Mouse (Mus musculus): ENCODE measurements around the gene P4hb. TPM values are rescaled to one million over a fixed set of nuclear protein-coding genes. Genes with fewer than 3 reads are reported as not detected.

Gene P4hb
- polyA plus RNA-seq, 1 experiment from 2014 or later = 485 TPM

- H3K36me3 ChIP-seq (replicated peaks) = peaks cover 45% of the 10 kb centered on the region
- peak overlapping the region; percentile 19; the same call in 1 of the 2 replicates for H3K4me3 ChIP-seq
- WGBS = 90% methylated on average over 3 of the region's 3 CpGs
- no peak overlapping the region for H3K27ac ChIP-seq
- peaks cover 50% of the 10 kb centered on the region for H3K4me1 ChIP-seq
- no peak for DNase-seq (ENCODE audit: extremely low spot score, low spot score)
- no peaks in the 10 kb centered on the region for H3K9me3 ChIP-seq
- H3K27me3 ChIP-seq (ENCODE audit: poor library complexity, severe bottlenecking) = no peaks in the 10 kb centered on the region
Measured at GRCm38 (mm10) chr11:120576365-120576981, 3.4 kb upstream of the P4hb start.

- H3K4me1 ChIP-seq = peaks cover 55% of the 10 kb centered on the region
- no peak overlapping the region for H3K4me3 ChIP-seq
- no peak overlapping the region for H3K27ac ChIP-seq
- H3K9me3 ChIP-seq = no peaks in the 10 kb centered on the region
- peaks cover 50% of the 10 kb centered on the region for H3K36me3 ChIP-seq (replicated peaks)
- H3K27me3 ChIP-seq (ENCODE audit: poor library complexity, severe bottlenecking) = no peaks in the 10 kb centered on the region
- no peak for DNase-seq (ENCODE audit: extremely low spot score, low spot score)
Measured at GRCm38 (mm10) chr11:120575940-120576339, 2.9 kb upstream of the P4hb start.

GRCm38 (mm10) chr11:120575046-120575445, 2.0 kb upstream of the P4hb start:
- Histone ChIP-seq H3K27ac (0 out of 2 replicates have a peak overlapping the region, but pooled peaks have one; percentile 95), H3K9me3 (no peaks in the 10 kb centered on the region), H3K36me3 (replicated peaks) (peaks cover 55% of the 10 kb centered on the region), H3K4me3 (peak overlapping the region; percentile 95), H3K4me1 (peaks cover 53% of the 10 kb centered on the region), H3K27me3 (ENCODE audit: poor library complexity, severe bottlenecking) (no peaks in the 10 kb centered on the region)
- WGBS = 77% methylated on average over 2 of the region's 2 CpGs
- DNase-seq (ENCODE audit: extremely low spot score, low spot score) = no peak

DNA sequence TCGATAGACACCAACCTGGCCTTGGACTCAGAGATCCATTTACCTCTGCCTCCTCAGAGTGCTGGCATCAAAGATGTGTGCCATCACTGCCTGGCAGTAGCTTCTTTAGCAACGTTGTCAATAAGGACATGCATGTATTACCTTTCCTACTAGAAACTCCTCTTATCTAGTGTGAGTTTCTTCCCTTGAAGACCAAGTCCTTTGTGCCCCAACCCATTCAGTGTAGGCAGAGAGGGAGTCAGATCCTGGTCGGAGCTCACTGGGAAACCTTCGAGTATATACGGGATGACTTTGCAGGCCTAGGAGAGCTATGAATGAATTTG, 1.2 kb upstream of the P4hb start:
- Histone ChIP-seq H3K36me3 (replicated peaks) (peaks cover 55% of the 10 kb centered on the region), H3K4me3 (peak overlapping the region; percentile 95), H3K4me1 (peaks cover 45% of the 10 kb centered on the region), H3K9me3 (no peaks in the 10 kb centered on the region), H3K27me3 (ENCODE audit: poor library complexity, severe bottlenecking) (no peaks in the 10 kb centered on the region), H3K27ac (peak overlapping the region; percentile 95)
- 59% methylated on average over 5 of the region's 5 CpGs for WGBS
- no peak for DNase-seq (ENCODE audit: extremely low spot score, low spot score)

- WGBS = 1% methylated on average over 23 of the region's 23 CpGs
- DNase-seq (ENCODE audit: extremely low spot score, low spot score) = no peak
- no peaks in the 10 kb centered on the region for H3K27me3 ChIP-seq (ENCODE audit: poor library complexity, severe bottlenecking)
- peak overlapping the region; percentile 95 for H3K4me3 ChIP-seq
- H3K9me3 ChIP-seq = no peaks in the 10 kb centered on the region
- H3K4me1 ChIP-seq = peaks cover 40% of the 10 kb centered on the region
- peak overlapping the region; percentile 95 for H3K27ac ChIP-seq
- H3K36me3 ChIP-seq (replicated peaks) = peaks cover 54% of the 10 kb centered on the region
Measured at GRCm38 (mm10) chr11:120573585-120574277, 678 bp upstream of the P4hb start.

- no peak for DNase-seq (ENCODE audit: extremely low spot score, low spot score)
- Histone ChIP-seq H3K27ac (peak overlapping the region; percentile 95), H3K4me1 (peaks cover 30% of the 10 kb centered on the region), H3K27me3 (ENCODE audit: poor library complexity, severe bottlenecking) (no peaks in the 10 kb centered on the region), H3K9me3 (no peaks in the 10 kb centered on the region), H3K36me3 (replicated peaks) (peaks cover 54% of the 10 kb centered on the region), H3K4me3 (peak overlapping the region; percentile 95)
- WGBS = under 1% methylated on average over 24 of the region's 24 CpGs
Measured at GRCm38 (mm10) chr11:120572417-120572751, 669 bp downstream of the P4hb start.

DNA sequence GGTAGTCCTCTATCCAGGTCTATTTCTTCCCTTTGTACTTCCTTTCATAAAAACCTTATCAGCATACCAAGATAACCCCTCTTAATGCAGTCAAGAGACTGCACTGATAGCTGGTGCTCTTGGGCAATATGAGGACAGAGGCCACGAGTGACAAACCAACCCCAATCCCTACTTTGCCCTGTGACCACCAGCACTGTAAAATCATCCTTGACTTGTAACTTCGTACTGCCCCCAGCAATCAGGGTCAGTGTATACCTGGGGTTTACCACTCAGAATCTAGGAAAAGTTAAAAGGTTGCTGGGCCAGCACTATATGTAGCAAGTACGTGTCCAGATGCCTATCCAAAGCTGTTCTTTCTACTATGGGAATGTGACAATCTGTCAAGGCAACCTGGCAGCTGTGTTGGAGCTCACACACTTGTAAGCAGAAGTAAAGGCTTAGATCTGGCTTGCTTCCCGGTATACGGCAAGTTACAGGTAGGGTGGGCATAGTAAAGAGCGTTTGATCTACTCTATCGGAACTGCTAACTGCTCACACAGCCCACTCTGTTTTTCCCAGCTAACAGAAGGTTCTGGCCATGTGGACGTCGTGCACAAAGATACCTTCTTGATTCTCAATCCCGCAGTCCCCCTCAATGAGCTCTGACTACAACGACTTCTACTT, 1.2 kb downstream of the P4hb start:
- no peak for DNase-seq (ENCODE audit: extremely low spot score, low spot score)

GRCm38 (mm10) chr11:120571122-120571521, 1.9 kb downstream of the P4hb start:
- H3K4me1 ChIP-seq = peaks cover 30% of the 10 kb centered on the region
- H3K27ac ChIP-seq = no peak overlapping the region
- WGBS = 88% methylated on average over 3 of the region's 3 CpGs
- no peaks in the 10 kb centered on the region for H3K27me3 ChIP-seq (ENCODE audit: poor library complexity, severe bottlenecking)
- peak overlapping the region; percentile 95 for H3K4me3 ChIP-seq
- no peaks in the 10 kb centered on the region for H3K9me3 ChIP-seq
- peaks cover 55% of the 10 kb centered on the region for H3K36me3 ChIP-seq (replicated peaks)
- no peak for DNase-seq (ENCODE audit: extremely low spot score, low spot score)

More for the DNA sequence above, 1.2 kb downstream of the P4hb start:
- Histone ChIP-seq H3K9me3 (no peaks in the 10 kb centered on the region), H3K27ac (peak overlapping the region; percentile 95), H3K4me3 (peak overlapping the region; percentile 95), H3K36me3 (replicated peaks) (peaks cover 54% of the 10 kb centered on the region), H3K27me3 (ENCODE audit: poor library complexity, severe bottlenecking) (no peaks in the 10 kb centered on the region), H3K4me1 (peaks cover 30% of the 10 kb centered on the region)
- WGBS = 20% methylated on average over 11 of the region's 11 CpGs

- 96% methylated on average over 6 of the region's 6 CpGs for WGBS
- H3K9me3 ChIP-seq = no peaks in the 10 kb centered on the region
- no peaks in the 10 kb centered on the region for H3K27me3 ChIP-seq (ENCODE audit: poor library complexity, severe bottlenecking)
- H3K4me1 ChIP-seq = peaks cover 17% of the 10 kb centered on the region
- DNase-seq (ENCODE audit: extremely low spot score, low spot score) = no peak
- H3K27ac ChIP-seq = no peak overlapping the region
- H3K4me3 ChIP-seq = no peak overlapping the region
- peaks cover 82% of the 10 kb centered on the region for H3K36me3 ChIP-seq (replicated peaks)
Measured at GRCm38 (mm10) chr11:120568324-120568723, 4.7 kb downstream of the P4hb start.

DNA sequence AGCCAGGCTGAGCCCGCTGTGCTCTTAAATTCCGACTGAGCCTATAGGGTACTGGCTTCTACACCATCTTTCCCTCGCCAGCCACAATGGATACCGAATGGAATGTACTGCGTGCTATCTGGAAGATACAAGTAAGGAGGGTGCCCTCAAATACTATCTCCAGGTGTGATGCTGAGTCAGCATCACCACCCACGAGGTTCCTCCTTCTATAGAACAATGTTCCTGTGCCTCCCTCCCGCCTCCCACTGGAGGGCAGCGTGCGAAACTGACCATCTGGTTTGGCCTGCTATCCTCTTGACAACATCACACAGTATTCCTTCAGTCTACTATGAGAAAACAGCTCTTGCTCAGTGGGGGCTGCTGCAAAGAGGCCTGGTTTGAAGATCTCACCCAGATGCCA, 7.9 kb downstream of the P4hb start:
- Histone ChIP-seq H3K4me1 (no peaks in the 10 kb centered on the region), H3K27ac (no peak overlapping the region), H3K9me3 (no peaks in the 10 kb centered on the region), H3K4me3 (no peak overlapping the region), H3K27me3 (ENCODE audit: poor library complexity, severe bottlenecking) (no peaks in the 10 kb centered on the region), H3K36me3 (replicated peaks) (peaks cover 99% of the 10 kb centered on the region)
- no peak for DNase-seq (ENCODE audit: extremely low spot score, low spot score)
- 90% methylated on average over 9 of the region's 9 CpGs for WGBS

DNA sequence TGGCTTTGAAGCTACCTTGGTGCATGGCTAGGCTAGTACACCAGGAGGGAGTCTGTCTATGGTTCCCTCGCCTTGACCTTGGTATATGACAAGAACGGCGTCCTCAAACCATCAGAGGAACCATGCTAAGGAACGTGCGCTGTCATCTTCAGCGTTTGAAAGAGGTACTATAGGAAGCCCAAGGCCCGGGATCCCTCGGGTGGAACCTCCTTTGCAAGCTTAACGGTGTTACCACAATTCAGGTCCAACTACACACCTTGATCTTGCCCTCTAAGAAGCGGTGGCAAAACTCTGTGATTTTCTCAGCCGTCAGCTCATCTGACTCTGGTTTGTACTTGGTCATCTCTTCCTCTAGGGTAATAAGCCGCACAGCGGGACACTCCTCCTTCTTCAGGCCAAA, 10.1 kb downstream of the P4hb start:
- peaks cover 95% of the 10 kb centered on the region for H3K36me3 ChIP-seq (replicated peaks)
- DNase-seq (ENCODE audit: extremely low spot score, low spot score) = no peak
- no peak overlapping the region for H3K27ac ChIP-seq
- no peaks in the 10 kb centered on the region for H3K4me1 ChIP-seq
- no peaks in the 10 kb centered on the region; the same call in 1 of the 2 replicates for H3K9me3 ChIP-seq
- no peaks in the 10 kb centered on the region for H3K27me3 ChIP-seq (ENCODE audit: poor library complexity, severe bottlenecking)
- 97% methylated on average over 13 of the region's 13 CpGs for WGBS
- H3K4me3 ChIP-seq = no peak overlapping the region

- H3K27me3 ChIP-seq (ENCODE audit: poor library complexity, severe bottlenecking) = no peaks in the 10 kb centered on the region
- H3K27ac ChIP-seq = no peak overlapping the region
- H3K4me3 ChIP-seq = no peak overlapping the region
- H3K4me1 ChIP-seq = no peaks in the 10 kb centered on the region
- 93% methylated on average over 13 of the region's 13 CpGs for WGBS
- H3K9me3 ChIP-seq = peaks cover 9% of the 10 kb centered on the region
- DNase-seq (ENCODE audit: extremely low spot score, low spot score) = no peak
- peaks cover 77% of the 10 kb centered on the region for H3K36me3 ChIP-seq (replicated peaks)
Measured at GRCm38 (mm10) chr11:120560952-120561728, 11.9 kb downstream of the P4hb start.
